Mouse (Mus musculus) olfactory bulb, adult 2 months (tissue): ENCODE results near the gene Hdgfl2.

Source experiments
- CTCF ChIP-seq: fragments of 200-500 bp; IDR thresholded peaks from 2 replicates; pipeline ENCODE4 v1.5.1; 2012; ENCODE audit warnings: low read depth, mild to moderate bottlenecking, low read length, moderate library complexity; ENCODE audit not compliant: insufficient read depth
- POLR2A ChIP-seq: fragments of 200-500 bp; IDR thresholded peaks from 2 replicates; pipeline ENCODE4 v1.6.1; 2012; ENCODE audit warnings: mild to moderate bottlenecking, low read depth, low read length, moderate library complexity; ENCODE audit not compliant: insufficient read depth

DNA sequence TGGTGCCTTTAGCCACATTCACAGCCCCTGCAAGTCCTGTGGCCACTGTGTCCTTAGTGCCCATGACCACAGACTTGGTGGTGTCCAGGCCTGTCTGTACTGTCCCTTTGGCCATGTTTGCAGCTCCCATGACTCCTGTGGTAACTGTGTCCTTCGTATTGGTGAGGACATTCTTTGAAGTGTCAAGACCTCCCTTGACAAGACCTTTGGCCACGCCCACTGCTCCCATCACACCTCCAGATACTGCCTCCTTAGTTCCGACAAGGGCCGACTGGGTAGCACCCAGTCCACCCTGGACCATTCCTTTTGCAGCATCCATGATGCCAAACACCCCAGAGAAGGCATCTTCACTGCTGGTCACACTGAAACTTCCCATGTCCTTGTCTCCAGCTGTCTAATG is 27.5 kb downstream of the Hdgfl2 start:
- TF ChIP-seq POLR2A = no peak
- TF ChIP-seq CTCF = no peak
